Mouse (Mus musculus): ENCODE data around the gene Ajap1. TPM values are rescaled to one million over a fixed set of nuclear protein-coding genes. Genes with fewer than 3 reads are reported as not detected.

Gene Ajap1
- polyA plus RNA-seq, 1 experiment from 2014 or later: 6.3 TPM

- Histone ChIP-seq H3K4me1 (replicated peaks; ENCODE audit: insufficient read depth, low read length) (no peaks in the 10 kb centered on the region), H3K27ac (no peak overlapping the region), H3K27me3 (ENCODE audit: insufficient read depth, low read length) (no peaks in the 10 kb centered on the region), H3K4me3 (replicated peaks; ENCODE audit: low read depth, low read length) (no peak overlapping the region), H3K9me3 (replicated peaks; ENCODE audit: low read length) (no peaks in the 10 kb centered on the region), H3K36me3 (ENCODE audit: insufficient read depth, low read length) (no peaks in the 10 kb centered on the region), H3K4me2 (ENCODE audit: low read length) (no peak overlapping the region), H3K9ac (ENCODE audit: low read depth, low read length) (no peak overlapping the region)
- 84% methylated on average over 9 of the region's 9 CpGs for WGBS
- no peak for DNase-seq (ENCODE audit: low spot score)
- no peak for TF ChIP-seq CTCF (IDR thresholded peaks at IDR 0.05; ENCODE audit: low read depth)
- ATAC-seq (replicated peaks; ENCODE audit: low FRiP score, low read depth): no peak
Measured at GRCm38 (mm10) chr4:153459503-153459902, 23.1 kb downstream of the Ajap1 start.

GRCm38 (mm10) chr4:153458821-153459220, 23.8 kb downstream of the Ajap1 start:
- no peak overlapping the region for H3K4me3 ChIP-seq (replicated peaks; ENCODE audit: low read depth, low read length)
- ATAC-seq (replicated peaks; ENCODE audit: low FRiP score, low read depth): no peak
- 78% methylated on average over 15 of the region's 15 CpGs for WGBS
- H3K4me2 ChIP-seq (ENCODE audit: low read length): no peak overlapping the region
- no peak for DNase-seq (ENCODE audit: low spot score)
- no peaks in the 10 kb centered on the region for H3K36me3 ChIP-seq (ENCODE audit: insufficient read depth, low read length)
- no peaks in the 10 kb centered on the region for H3K4me1 ChIP-seq (replicated peaks; ENCODE audit: insufficient read depth, low read length)
- no peak for TF ChIP-seq CTCF (IDR thresholded peaks at IDR 0.05; ENCODE audit: low read depth)
- H3K9ac ChIP-seq (ENCODE audit: low read depth, low read length): no peak overlapping the region
- no peaks in the 10 kb centered on the region for H3K27me3 ChIP-seq (ENCODE audit: insufficient read depth, low read length)
- no peak overlapping the region for H3K27ac ChIP-seq
- no peaks in the 10 kb centered on the region for H3K9me3 ChIP-seq (replicated peaks; ENCODE audit: low read length)

GRCm38 (mm10) chr4:153453496-153453895, 29.1 kb downstream of the Ajap1 start:
- Histone ChIP-seq H3K4me1 (replicated peaks; ENCODE audit: insufficient read depth, low read length) (no peaks in the 10 kb centered on the region), H3K4me3 (replicated peaks; ENCODE audit: low read depth, low read length) (no peak overlapping the region), H3K4me2 (ENCODE audit: low read length) (no peak overlapping the region), H3K27ac (no peak overlapping the region), H3K9ac (ENCODE audit: low read depth, low read length) (no peak overlapping the region), H3K36me3 (ENCODE audit: insufficient read depth, low read length) (no peaks in the 10 kb centered on the region), H3K27me3 (ENCODE audit: insufficient read depth, low read length) (no peaks in the 10 kb centered on the region), H3K9me3 (replicated peaks; ENCODE audit: low read length) (no peaks in the 10 kb centered on the region)
- 51% methylated on average over 7 of the region's 7 CpGs for WGBS
- ATAC-seq (replicated peaks; ENCODE audit: low FRiP score, low read depth) (no peak), DNase-seq (ENCODE audit: low spot score) (no peak)
- TF ChIP-seq CTCF (IDR thresholded peaks at IDR 0.05; ENCODE audit: low read depth): no peak

- WGBS: 79% methylated on average over 8 of the region's 8 CpGs
- H3K9me3 ChIP-seq (replicated peaks; ENCODE audit: low read length): no peaks in the 10 kb centered on the region
- H3K9ac ChIP-seq (ENCODE audit: low read depth, low read length): no peak overlapping the region
- no peaks in the 10 kb centered on the region for H3K36me3 ChIP-seq (ENCODE audit: insufficient read depth, low read length)
- ATAC-seq (replicated peaks; ENCODE audit: low FRiP score, low read depth) (no peak), DNase-seq (ENCODE audit: low spot score) (no peak)
- H3K4me3 ChIP-seq (replicated peaks; ENCODE audit: low read depth, low read length): no peak overlapping the region
- no peak overlapping the region for H3K27ac ChIP-seq
- H3K4me2 ChIP-seq (ENCODE audit: low read length): no peak overlapping the region
- H3K4me1 ChIP-seq (replicated peaks; ENCODE audit: insufficient read depth, low read length): no peaks in the 10 kb centered on the region
- TF ChIP-seq CTCF (IDR thresholded peaks at IDR 0.05; ENCODE audit: low read depth): no peak
- H3K27me3 ChIP-seq (ENCODE audit: insufficient read depth, low read length): no peaks in the 10 kb centered on the region
Measured at GRCm38 (mm10) chr4:153451516-153451915, 31.1 kb downstream of the Ajap1 start.

- H3K4me1 ChIP-seq (replicated peaks; ENCODE audit: insufficient read depth, low read length): no peaks in the 10 kb centered on the region
- H3K27me3 ChIP-seq (ENCODE audit: insufficient read depth, low read length): no peaks in the 10 kb centered on the region
- H3K4me3 ChIP-seq (replicated peaks; ENCODE audit: low read depth, low read length): no peak overlapping the region
- no peak for DNase-seq (ENCODE audit: low spot score)
- H3K36me3 ChIP-seq (ENCODE audit: insufficient read depth, low read length): no peaks in the 10 kb centered on the region
- H3K27ac ChIP-seq: no peak overlapping the region
- H3K4me2 ChIP-seq (ENCODE audit: low read length): no peak overlapping the region
- WGBS: 59% methylated on average over 10 of the region's 10 CpGs
- no peak for ATAC-seq (replicated peaks; ENCODE audit: low FRiP score, low read depth)
- no peak overlapping the region for H3K9ac ChIP-seq (ENCODE audit: low read depth, low read length)
- TF ChIP-seq CTCF (IDR thresholded peaks at IDR 0.05; ENCODE audit: low read depth): no peak
- no peaks in the 10 kb centered on the region for H3K9me3 ChIP-seq (replicated peaks; ENCODE audit: low read length)
Measured at GRCm38 (mm10) chr4:153442522-153442921, 40.1 kb downstream of the Ajap1 start.

- Histone ChIP-seq H3K9ac (ENCODE audit: low read depth, low read length) (no peak overlapping the region), H3K9me3 (replicated peaks; ENCODE audit: low read length) (no peaks in the 10 kb centered on the region), H3K4me1 (replicated peaks; ENCODE audit: insufficient read depth, low read length) (no peaks in the 10 kb centered on the region), H3K4me3 (replicated peaks; ENCODE audit: low read depth, low read length) (no peak overlapping the region), H3K4me2 (ENCODE audit: low read length) (no peak overlapping the region), H3K27me3 (ENCODE audit: insufficient read depth, low read length) (no peaks in the 10 kb centered on the region), H3K27ac (no peak overlapping the region), H3K36me3 (ENCODE audit: insufficient read depth, low read length) (no peaks in the 10 kb centered on the region)
- DNase-seq (ENCODE audit: low spot score) (no peak), ATAC-seq (replicated peaks; ENCODE audit: low FRiP score, low read depth) (no peak)
- TF ChIP-seq CTCF (IDR thresholded peaks at IDR 0.05; ENCODE audit: low read depth): no peak
- WGBS: 72% methylated on average over 11 of the region's 11 CpGs
Measured at GRCm38 (mm10) chr4:153439868-153440267, 42.7 kb downstream of the Ajap1 start.

- Histone ChIP-seq H3K36me3 (ENCODE audit: insufficient read depth, low read length) (no peaks in the 10 kb centered on the region), H3K27ac (no peak overlapping the region), H3K4me1 (replicated peaks; ENCODE audit: insufficient read depth, low read length) (no peaks in the 10 kb centered on the region), H3K4me3 (replicated peaks; ENCODE audit: low read depth, low read length) (no peak overlapping the region), H3K9ac (ENCODE audit: low read depth, low read length) (no peak overlapping the region), H3K4me2 (ENCODE audit: low read length) (no peak overlapping the region), H3K9me3 (replicated peaks; ENCODE audit: low read length) (no peaks in the 10 kb centered on the region), H3K27me3 (ENCODE audit: insufficient read depth, low read length) (no peaks in the 10 kb centered on the region)
- TF ChIP-seq CTCF (IDR thresholded peaks at IDR 0.05; ENCODE audit: low read depth): no peak
- DNase-seq (ENCODE audit: low spot score) (no peak), ATAC-seq (replicated peaks; ENCODE audit: low FRiP score, low read depth) (no peak)
- WGBS: 64% methylated on average over 12 of the region's 12 CpGs
Measured at GRCm38 (mm10) chr4:153439031-153439430, 43.6 kb downstream of the Ajap1 start.
